Mouse (Mus musculus): ENCODE results near the gene Riok1.

GRCm38 (mm10) chr13:38027618-38028248, 9.1 kb upstream of the Riok1 start:
- TF ChIP-seq CTCF (IDR thresholded peaks at IDR 0.05; ENCODE audit: low read depth, low read length) (no peak), GATA1 (IDR thresholded peaks at IDR 0.05; ENCODE audit: borderline replicate concordance, low read length) (no peak), TAL1 (conservative IDR thresholded peaks at IDR 0.05; ENCODE audit: low read depth, low read length) (no peak), GATA2 (IDR thresholded peaks at IDR 0.05; ENCODE audit: borderline replicate concordance, low read depth, low read length) (no peak)
